Comparison of ENCODE assay signal across 7 mouse cellular contexts in genomic region chr9:105641377-105641776, GRCm38 (mm10).
DNase-seq lines count a peak whose midpoint lies in the region; TF ChIP-seq lines count a peak whose summit lies in the region.
"Not testable (repeated sequence)": the region's sequence is repeated elsewhere in the genome, so short reads cannot be mapped to it uniquely, and the experiment has no call there.

No protein-coding gene starts in this region.

- peak; percentile 93 for DNase-seq in ES-CJ7 (ENCODE audit: low read depth, low spot score)
- DNase-seq in R1 (ENCODE audit: low read depth, low spot score): peak; percentile 89
- DNase-seq in ZHBTc4 (ENCODE audit: low read depth, low spot score): peak; percentile 83
- peak; percentile 69 for DNase-seq in heart, adult 11 months
- DNase-seq in induced T-regulatory cell, adult 2 months (ENCODE audit: low read depth): peak; percentile 6
- DNase-seq in retina, postnatal 1 day: peak; percentile 18

- H3K36me3 ChIP-seq in E14TG2a.4 (ENCODE audit: insufficient read depth, low read length): peaks cover 20% of the 10 kb centered on the region

- not testable (repeated sequence) for TF ChIP-seq CTCF in E14TG2a.4 (conservative IDR thresholded peaks at IDR 0.05; ENCODE audit: low read length)

- H3K4me3 ChIP-seq in E14TG2a.4 (replicated peaks; ENCODE audit: low read length): 0 out of 2 replicates have a peak overlapping the region, but pooled peaks have one; percentile 13

- not testable (repeated sequence) for H3K9me3 ChIP-seq in E14TG2a.4 (ENCODE audit: low read length)

- H3K4me1 ChIP-seq in E14TG2a.4 (replicated peaks; ENCODE audit: low read depth, low read length): peaks cover 61% of the 10 kb centered on the region

- not testable (repeated sequence) for H3K27me3 ChIP-seq in E14TG2a.4 (ENCODE audit: insufficient read depth, low read length)

Comparison
In these comparisons a context has a peak if more than half of its experiments do, and no peak if none do; other contexts are left out.
1. Peak in every context shown above with its lines: DNase-seq and H3K4me3 ChIP-seq.
2. DNase-seq: peak in every context shown above with its lines; median percentile 93 in ES-CJ7; 89 in R1; 83 in ZHBTc4; 69 in heart, adult 11 months; 18 in retina, postnatal 1 day; 6 in induced T-regulatory cell, adult 2 months.